Mouse (Mus musculus) embryonic fibroblast, embryonic 13.5 days (primary cell): ENCODE results near the gene Dazap1. TPM values are rescaled to one million over a fixed set of nuclear protein-coding genes. Genes with fewer than 3 reads are reported as not detected.

Experiments used
- H3K27ac ChIP-seq: 2 replicates; pipeline ENCODE4 v1.5.1; 2012; ENCODE audit warnings: low read length, control low read depth, inconsistent platforms; ENCODE audit not compliant: insufficient read depth
- H3K4me1 ChIP-seq: 2 replicates; pipeline ENCODE4 v1.6.1; 2011; ENCODE audit warnings: low read length; ENCODE audit not compliant: control insufficient read depth, insufficient read depth
- H3K4me3 ChIP-seq: 2 replicates; pipeline ENCODE4 v1.5.1; 2011; ENCODE audit warnings: mild to moderate bottlenecking, control low read depth, low read length; ENCODE audit not compliant: insufficient read depth
- CTCF ChIP-seq: IDR thresholded peaks from 2 replicates; pipeline ENCODE4 v1.5.1; 2011; ENCODE audit warnings: mild to moderate bottlenecking, control low read depth, low read length, moderate library complexity, borderline replicate concordance; ENCODE audit not compliant: insufficient read depth
- POLR2A ChIP-seq: IDR thresholded peaks from 2 replicates; pipeline ENCODE4 v1.6.1; 2011; ENCODE audit warnings: low read depth, mild to moderate bottlenecking, control low read depth, low read length, moderate library complexity
- polyA plus RNA-seq: library from polyadenylated mRNA; stranded (reverse); fragments of >200 nt; gene quantifications from 2 replicates; pipeline ENCODE4 v1.2.4, GENCODE M21; 2011; ENCODE audit warnings: low read depth; ENCODE audit not compliant: missing spikeins, insufficient read length

Gene Dazap1
- polyA plus RNA-seq, 1 experiment = 142 TPM

DNA sequence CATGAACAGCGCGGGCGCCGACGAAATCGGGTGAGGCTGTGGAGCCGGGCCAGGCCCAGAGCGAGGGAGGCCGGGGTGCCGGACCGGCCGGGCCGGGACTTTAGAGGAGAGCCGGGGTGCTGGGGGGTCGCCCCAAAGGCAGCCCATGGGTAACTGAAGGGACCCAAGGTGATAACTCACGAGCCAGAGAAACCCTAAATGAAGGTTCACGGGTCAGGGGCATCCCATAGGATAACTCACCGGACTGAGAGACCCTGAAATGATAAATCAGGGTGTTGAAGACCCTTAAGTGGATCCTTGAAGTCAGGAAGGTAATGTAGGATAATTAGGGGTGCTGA is 3.8 kb downstream of the Dazap1 start:
- peak overlapping the region; percentile 38; the same call in 1 of the 2 replicates for H3K27ac ChIP-seq
- TF ChIP-seq CTCF = no peak
- no peak for TF ChIP-seq POLR2A
- peaks cover 7% of the 10 kb centered on the region for H3K4me1 ChIP-seq
- H3K4me3 ChIP-seq = peak overlapping the region; percentile 99

- H3K27ac ChIP-seq = no peak overlapping the region
- no peak overlapping the region for H3K4me3 ChIP-seq
- no peak for TF ChIP-seq CTCF
- no peak for TF ChIP-seq POLR2A
- H3K4me1 ChIP-seq = peaks cover 7% of the 10 kb centered on the region
Measured at GRCm38 (mm10) chr10:80270099-80270498, 8.8 kb downstream of the Dazap1 start.

GRCm38 (mm10) chr10:80270734-80271181 is 9.5 kb downstream of the Dazap1 start:
- no peak for TF ChIP-seq CTCF
- no peak for TF ChIP-seq POLR2A
- H3K4me3 ChIP-seq = no peak overlapping the region
- H3K4me1 ChIP-seq = peaks cover 7% of the 10 kb centered on the region
- no peak overlapping the region for H3K27ac ChIP-seq

DNA sequence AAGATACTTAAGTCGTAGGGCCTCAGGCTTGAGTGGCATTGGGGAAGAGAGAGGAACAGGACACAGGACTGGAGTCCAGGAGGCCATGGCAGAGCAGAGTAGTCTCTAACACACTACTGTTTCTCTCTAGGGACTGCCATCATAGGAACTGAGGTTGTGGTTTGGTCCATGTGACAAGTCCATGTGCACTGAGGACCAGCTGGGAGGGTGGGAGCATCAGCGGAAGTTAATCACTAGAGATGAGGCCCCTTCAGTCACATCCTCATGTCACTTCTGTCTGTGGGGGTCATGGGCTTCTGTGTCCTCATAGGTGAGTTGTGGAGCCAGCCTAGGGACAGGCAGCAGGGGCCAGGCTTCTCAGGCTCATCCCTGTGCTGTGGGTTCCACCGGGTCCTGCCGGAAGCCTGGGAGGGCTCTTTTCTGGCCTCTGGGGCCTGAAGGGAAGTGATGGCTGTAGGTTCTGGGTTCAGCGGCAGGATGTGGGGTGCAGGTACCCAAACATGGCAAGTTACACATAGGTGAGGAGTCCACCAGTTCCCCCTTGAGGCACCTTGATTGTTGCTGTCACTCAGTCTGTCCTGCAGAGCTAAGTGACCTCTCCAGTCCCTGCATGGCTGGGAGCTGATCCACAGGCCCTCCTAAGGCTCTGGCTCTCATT is 10.0 kb downstream of the Dazap1 start:
- TF ChIP-seq CTCF (no peak), POLR2A (no peak)
- Histone ChIP-seq H3K4me3 (no peak overlapping the region), H3K4me1 (peaks cover 7% of the 10 kb centered on the region), H3K27ac (no peak overlapping the region)

- peaks cover 7% of the 10 kb centered on the region for H3K4me1 ChIP-seq
- TF ChIP-seq POLR2A (no peak), CTCF (no peak)
- no peak overlapping the region for H3K27ac ChIP-seq
- no peak overlapping the region for H3K4me3 ChIP-seq
Measured at GRCm38 (mm10) chr10:80271870-80272585, 10.7 kb downstream of the Dazap1 start.

- Histone ChIP-seq H3K27ac (no peak overlapping the region), H3K4me3 (no peak overlapping the region), H3K4me1 (no peaks in the 10 kb centered on the region)
- TF ChIP-seq CTCF = no peak
- no peak for TF ChIP-seq POLR2A
Measured at GRCm38 (mm10) chr10:80273847-80274246, 12.6 kb downstream of the Dazap1 start.

GRCm38 (mm10) chr10:80276238-80276637 is 15.0 kb downstream of the Dazap1 start:
- H3K27ac ChIP-seq = no peak overlapping the region
- no peak for TF ChIP-seq CTCF
- TF ChIP-seq POLR2A = no peak
- H3K4me1 ChIP-seq = no peaks in the 10 kb centered on the region
- H3K4me3 ChIP-seq = no peak overlapping the region

DNA sequence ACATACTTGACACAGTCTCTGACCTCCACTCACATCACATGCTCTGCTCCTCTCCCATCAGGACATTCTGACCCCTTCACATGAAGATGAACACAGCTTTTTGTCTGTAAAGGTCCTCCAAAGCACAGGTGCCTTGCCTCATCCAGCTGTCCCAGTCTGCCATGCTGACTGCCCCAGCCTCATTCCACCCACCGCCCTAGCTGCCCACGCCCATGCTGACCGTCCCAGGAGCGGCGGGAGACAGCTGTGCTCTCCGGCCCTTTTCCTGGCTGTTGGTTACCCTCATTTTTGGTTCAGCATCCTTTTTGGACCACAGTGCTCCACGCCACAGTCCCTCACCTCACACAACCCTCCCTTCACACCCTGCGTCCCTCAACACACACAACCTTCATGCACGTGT is 17.1 kb downstream of the Dazap1 start:
- TF ChIP-seq CTCF (no peak), POLR2A (no peak)
- Histone ChIP-seq H3K4me3 (no peak overlapping the region), H3K27ac (no peak overlapping the region), H3K4me1 (no peaks in the 10 kb centered on the region)

DNA sequence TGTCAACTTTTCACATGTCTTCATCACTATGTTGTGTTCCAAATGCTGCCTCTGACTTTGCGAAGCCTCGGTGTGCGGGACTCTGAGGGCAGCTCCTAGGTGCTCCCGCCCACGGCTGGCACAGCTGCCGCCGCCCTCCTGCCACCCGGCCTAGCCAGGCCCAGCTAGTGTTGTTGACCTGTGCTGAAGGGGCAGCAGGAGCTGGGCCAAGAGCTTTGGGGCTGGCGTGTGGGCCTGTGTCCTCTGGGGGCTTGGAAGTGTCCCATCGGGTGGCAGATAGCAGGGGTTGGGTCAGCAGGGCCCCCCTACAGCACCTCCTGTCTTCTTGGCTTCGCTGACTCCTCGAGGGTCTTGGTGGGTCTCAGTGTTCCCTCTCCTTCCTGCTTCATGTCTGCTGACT is 18.0 kb downstream of the Dazap1 start:
- TF ChIP-seq POLR2A (no peak), CTCF (no peak)
- H3K4me1 ChIP-seq = no peaks in the 10 kb centered on the region
- H3K27ac ChIP-seq = no peak overlapping the region
- no peak overlapping the region for H3K4me3 ChIP-seq

GRCm38 (mm10) chr10:80281304-80281703 is 20.0 kb downstream of the Dazap1 start:
- Histone ChIP-seq H3K4me1 (no peaks in the 10 kb centered on the region), H3K4me3 (no peak overlapping the region), H3K27ac (no peak overlapping the region)
- no peak for TF ChIP-seq POLR2A
- no peak for TF ChIP-seq CTCF

DNA sequence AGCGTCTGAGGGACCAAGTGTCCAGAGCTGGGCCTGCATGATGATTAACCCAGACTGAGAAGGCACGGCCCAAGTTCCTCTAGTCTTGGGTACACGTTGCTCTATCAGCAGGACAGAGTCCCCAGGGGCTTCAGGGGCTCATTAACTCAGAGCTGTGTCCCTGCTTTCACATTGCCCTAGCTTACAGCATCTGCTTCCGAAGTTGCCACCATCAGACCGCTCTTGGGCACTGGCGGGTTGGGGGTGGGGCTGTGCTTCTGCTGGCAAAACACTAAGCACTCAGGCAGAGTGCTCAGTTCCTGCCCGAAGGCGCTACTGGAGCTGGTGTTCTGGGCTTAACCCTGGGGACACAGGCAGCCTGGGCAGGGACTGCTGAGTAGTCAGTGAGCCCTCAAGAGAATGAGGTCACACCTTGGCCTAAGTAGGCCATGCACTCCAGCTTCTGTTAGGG is 20.7 kb downstream of the Dazap1 start:
- Histone ChIP-seq H3K4me1 (no peaks in the 10 kb centered on the region), H3K27ac (no peak overlapping the region), H3K4me3 (no peak overlapping the region)
- TF ChIP-seq CTCF (no peak), POLR2A (no peak)
